14 mouse cellular contexts compared by ENCODE assay signal in genomic region chr3:132876933-132877676, GRCm38 (mm10).
DNase-seq lines count a peak whose midpoint lies in the region; ATAC-seq and TF ChIP-seq lines count a peak whose summit lies in the region.
"Had no signal": no experiment of that assay in that cellular context is flagged by ENCODE, and none has a peak within 500 bp of the region (broad histone marks: within the 10 kb centered on the region; RNA-seq: fewer than 3 reads in every experiment).

No protein-coding gene starts in this region.

- DNase-seq in heart, embryonic 10.5 days (ENCODE audit: low spot score): no peak
- no peak for DNase-seq in heart, postnatal 10 days
- no peak for DNase-seq in limb, embryonic 10.5 days (ENCODE audit: low spot score)
- peak; percentile 30 for DNase-seq in embryo, embryonic 11 days
- DNase-seq in limb, embryonic 14.5 days (ENCODE audit: low spot score): peak; percentile 69
- no peak for DNase-seq in adrenal gland, adult 2 months
- DNase-seq in hindbrain, embryonic 10.5 days (ENCODE audit: low spot score): no peak
- DNase-seq: cerebellum, postnatal 25 days; forebrain, postnatal 0 days; liver; lung, adult 18-20 months had no signal

- H3K9me3 ChIP-seq in heart, embryonic 10.5 days: no peaks in the 10 kb centered on the region
- no peaks in the 10 kb centered on the region for H3K9me3 ChIP-seq in limb, embryonic 12.5 days
- no peaks in the 10 kb centered on the region for H3K9me3 ChIP-seq in limb, embryonic 10.5 days (replicated peaks)
- H3K9me3 ChIP-seq in limb, embryonic 14.5 days (ENCODE audit: control insufficient read depth, low read length): no peaks in the 10 kb centered on the region
- H3K9me3 ChIP-seq in hindbrain, embryonic 10.5 days: no peaks in the 10 kb centered on the region
- H3K9me3 ChIP-seq: hindbrain, embryonic 15.5 days had no signal

- ATAC-seq in limb, embryonic 12.5 days (ENCODE audit: insufficient number of reproducible peaks, insufficient read depth, low FRiP score, low TSS enrichment, low read depth): peak; percentile 67; the same call in 1 of the 2 replicates
- ATAC-seq in limb, embryonic 14.5 days (ENCODE audit: low FRiP score, low read depth): peak; percentile 62
- ATAC-seq: forebrain, postnatal 0 days had no signal

- H3K4me3 ChIP-seq in heart, embryonic 10.5 days: no peak overlapping the region
- H3K4me3 ChIP-seq in limb, embryonic 12.5 days (replicated peaks): no peak overlapping the region
- no peak overlapping the region for H3K4me3 ChIP-seq in limb, embryonic 10.5 days
- H3K4me3 ChIP-seq in limb, embryonic 14.5 days (replicated peaks; ENCODE audit: low read length): no peak overlapping the region
- no peak overlapping the region for H3K4me3 ChIP-seq in hindbrain, embryonic 10.5 days
- H3K4me3 ChIP-seq: hindbrain, embryonic 15.5 days had no signal

- H3K27me3 ChIP-seq in heart, embryonic 10.5 days (ENCODE audit: insufficient read depth, poor library complexity, severe bottlenecking): no peaks in the 10 kb centered on the region
- no peaks in the 10 kb centered on the region for H3K27me3 ChIP-seq in limb, embryonic 12.5 days
- no peaks in the 10 kb centered on the region for H3K27me3 ChIP-seq in limb, embryonic 10.5 days (ENCODE audit: low read depth, poor library complexity, severe bottlenecking)
- no peaks in the 10 kb centered on the region for H3K27me3 ChIP-seq in limb, embryonic 14.5 days (ENCODE audit: control insufficient read depth, insufficient read depth, low read length)
- no peaks in the 10 kb centered on the region for H3K27me3 ChIP-seq in hindbrain, embryonic 10.5 days (ENCODE audit: insufficient read depth, poor library complexity, severe bottlenecking)
- H3K27me3 ChIP-seq: hindbrain, embryonic 15.5 days had no signal

- no peaks in the 10 kb centered on the region for H3K36me3 ChIP-seq in heart, embryonic 10.5 days
- no peaks in the 10 kb centered on the region for H3K36me3 ChIP-seq in limb, embryonic 12.5 days
- H3K36me3 ChIP-seq in limb, embryonic 10.5 days: no peaks in the 10 kb centered on the region
- no peaks in the 10 kb centered on the region for H3K36me3 ChIP-seq in limb, embryonic 14.5 days (ENCODE audit: control insufficient read depth, insufficient read depth, low read length)
- no peaks in the 10 kb centered on the region for H3K36me3 ChIP-seq in hindbrain, embryonic 10.5 days
- H3K36me3 ChIP-seq: hindbrain, embryonic 15.5 days had no signal

- no peak for TF ChIP-seq POLR2A in limb, embryonic 14.5 days (IDR thresholded peaks at IDR 0.05; ENCODE audit: borderline replicate concordance, extremely low read depth, insufficient read depth, insufficient read length)

- no peak overlapping the region for H3K4me2 ChIP-seq in limb, embryonic 12.5 days
- no peak overlapping the region for H3K4me2 ChIP-seq in limb, embryonic 14.5 days (replicated peaks; ENCODE audit: low read depth, low read length, severe bottlenecking)
- H3K4me2 ChIP-seq: heart, embryonic 11.5 days had no signal

- H3K27ac ChIP-seq in heart, embryonic 10.5 days: peak overlapping the region; percentile 31
- no peak overlapping the region for H3K27ac ChIP-seq in limb, embryonic 12.5 days
- H3K27ac ChIP-seq in limb, embryonic 10.5 days: no peak overlapping the region
- H3K27ac ChIP-seq in limb, embryonic 14.5 days (replicated peaks; ENCODE audit: low read depth, low read length): no peak overlapping the region
- H3K27ac ChIP-seq in hindbrain, embryonic 10.5 days: no peak overlapping the region
- H3K27ac ChIP-seq: hindbrain, embryonic 15.5 days had no signal

- intact Hi-C loops in heart, postnatal 10 days (cut with DNase I): no loop called here

- H3K9ac ChIP-seq in limb, embryonic 12.5 days (replicated peaks): no peak overlapping the region
- H3K9ac ChIP-seq in limb, embryonic 14.5 days (ENCODE audit: low read depth, low read length, severe bottlenecking): no peak overlapping the region
- H3K9ac ChIP-seq: forebrain, postnatal 0 days; hindbrain, embryonic 15.5 days had no signal

- H3K4me1 ChIP-seq in heart, embryonic 10.5 days: peaks cover 22% of the 10 kb centered on the region
- peaks cover 21% of the 10 kb centered on the region for H3K4me1 ChIP-seq in limb, embryonic 12.5 days (replicated peaks)
- peaks cover 16% of the 10 kb centered on the region for H3K4me1 ChIP-seq in limb, embryonic 10.5 days
- H3K4me1 ChIP-seq in limb, embryonic 14.5 days (ENCODE audit: control insufficient read depth, insufficient read depth, low read length): peaks cover 17% of the 10 kb centered on the region
- H3K4me1 ChIP-seq in hindbrain, embryonic 10.5 days (replicated peaks): peaks cover 29% of the 10 kb centered on the region; the same call in 1 of the 2 replicates

- 44% methylated on average over 10 of the region's 10 CpGs for WGBS in heart, embryonic 10.5 days
- WGBS in limb, embryonic 12.5 days: 37% methylated on average over 10 of the region's 10 CpGs
- 55% methylated on average over 10 of the region's 10 CpGs for WGBS in limb, embryonic 10.5 days
- 26% methylated on average over 10 of the region's 10 CpGs for WGBS in limb, embryonic 14.5 days
- 57% methylated on average over 10 of the region's 10 CpGs for WGBS in hindbrain, embryonic 10.5 days

Comparison
In these comparisons a context has a peak if more than half of its experiments do, and no peak if none do; other contexts are left out.
1. DNase-seq: peak in embryo, embryonic 11 days (single experiment) and limb, embryonic 14.5 days (single experiment); none in heart, embryonic 10.5 days (single experiment), heart, postnatal 10 days (0 of 2), limb, embryonic 10.5 days (single experiment), adrenal gland, adult 2 months (single experiment) and hindbrain, embryonic 10.5 days (single experiment).